Mouse (Mus musculus): Measurements from ENCODE around the gene Ninj1.

DNA sequence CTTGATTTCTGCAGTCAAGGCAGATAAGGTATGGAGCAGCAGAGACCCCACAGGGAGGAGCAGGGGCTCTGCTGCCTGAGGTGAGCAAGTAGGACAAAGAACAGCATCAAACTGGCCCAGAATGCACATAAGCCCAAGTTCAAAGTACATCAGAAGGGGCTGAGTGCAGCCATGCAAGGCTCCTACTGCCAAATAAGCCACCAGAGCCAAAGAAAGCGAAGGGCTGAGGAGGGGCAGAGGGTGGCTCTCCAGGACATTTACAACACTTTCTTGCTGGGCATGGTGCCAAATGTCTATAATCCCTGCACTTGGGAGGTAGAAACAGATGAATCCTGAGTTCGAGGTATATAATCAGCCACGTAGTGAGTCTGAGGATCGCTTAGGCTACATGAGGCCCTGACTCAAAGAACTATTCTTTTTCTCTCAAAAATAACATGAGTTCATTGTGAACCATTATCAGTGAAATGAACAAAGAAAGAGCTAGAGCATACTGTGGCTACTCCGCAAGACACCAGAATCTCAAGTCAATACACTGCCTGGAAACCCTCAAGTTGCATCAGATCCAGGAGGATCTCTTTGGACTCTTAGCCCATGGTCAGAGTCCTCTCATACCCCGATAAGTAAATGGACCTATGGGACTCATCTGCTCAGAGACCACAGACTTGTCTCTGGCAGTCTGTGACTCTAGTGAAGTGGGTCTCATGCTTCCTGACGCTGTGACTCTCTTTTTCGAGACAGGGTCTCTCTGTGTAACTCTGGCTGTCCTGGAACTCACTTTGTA is 46.7 kb downstream of the Ninj1 start:
- TF ChIP-seq POLR2A (IDR thresholded peaks at IDR 0.05; ENCODE audit: insufficient read depth, low read depth, low read length) (no peak), CTCF (IDR thresholded peaks at IDR 0.05; ENCODE audit: insufficient read depth, low read depth, low read length) (no peak)
